Mouse (Mus musculus): ENCODE measurements around the gene Mov10.

GRCm38 (mm10) chr3:104858560-104858959 is 40.2 kb upstream of the Mov10 start:
- TF ChIP-seq POLR2AphosphoS5 (IDR thresholded peaks at IDR 0.05; ENCODE audit: insufficient replicate concordance, low read depth, low read length) (no peak), CTCF (IDR thresholded peaks at IDR 0.05; ENCODE audit: low read depth, low read length) (no peak), TAL1 (conservative IDR thresholded peaks at IDR 0.05; ENCODE audit: low read depth, low read length) (no peak), GATA1 (IDR thresholded peaks at IDR 0.05; ENCODE audit: borderline replicate concordance, low read length) (no peak), GATA2 (IDR thresholded peaks at IDR 0.05; ENCODE audit: borderline replicate concordance, low read depth, low read length) (no peak)
